Mouse (Mus musculus): ENCODE measurements around the gene Sar1a.

Gene Sar1a

GRCm38 (mm10) chr10:61680015-61680913 lies at the start of gene Sar1a:
Gene Sar1a, plus strand, starts transcription at chr10:61680299.
- DNase-seq (ENCODE audit: low read depth): peak; percentile 97

- DNase-seq (ENCODE audit: low read depth): no peak
These were observed 47.7 kb upstream of the Sar1a start for GRCm38 (mm10) chr10:61632445-61632844.

GRCm38 (mm10) chr10:61637055-61637454 lies 43.0 kb upstream of the Sar1a start:
- DNase-seq (ENCODE audit: low read depth): peak; percentile 53

GRCm38 (mm10) chr10:61640363-61640762 lies 39.7 kb upstream of the Sar1a start:
- no peak for DNase-seq (ENCODE audit: low read depth)

GRCm38 (mm10) chr10:61646557-61646956 lies 33.5 kb upstream of the Sar1a start:
- DNase-seq (ENCODE audit: low read depth): no peak

GRCm38 (mm10) chr10:61647790-61648736 lies 32.0 kb upstream of the Sar1a start, which contains the start of gene Ppa1:
Gene Ppa1, plus strand, starts transcription at chr10:61648552.
- DNase-seq (ENCODE audit: low read depth): peak; percentile 88

- peak; percentile 67 for DNase-seq (ENCODE audit: low read depth)
These were observed 31.1 kb upstream of the Sar1a start for GRCm38 (mm10) chr10:61648737-61649645.

- DNase-seq (ENCODE audit: low read depth): no peak
These were observed 26.0 kb upstream of the Sar1a start for GRCm38 (mm10) chr10:61654105-61654504.

- DNase-seq (ENCODE audit: low read depth): peak; percentile 81
These were observed 25.4 kb upstream of the Sar1a start for GRCm38 (mm10) chr10:61654691-61655090.

GRCm38 (mm10) chr10:61655188-61655587 lies 24.9 kb upstream of the Sar1a start:
- DNase-seq (ENCODE audit: low read depth): no peak

- DNase-seq (ENCODE audit: low read depth): no peak
These were observed 22.9 kb upstream of the Sar1a start for GRCm38 (mm10) chr10:61656928-61657882.

GRCm38 (mm10) chr10:61657985-61658384 lies 22.1 kb upstream of the Sar1a start:
- DNase-seq (ENCODE audit: low read depth): peak; percentile 74

GRCm38 (mm10) chr10:61661887-61662286 lies 18.2 kb upstream of the Sar1a start:
- DNase-seq (ENCODE audit: low read depth): peak; percentile 65

- DNase-seq (ENCODE audit: low read depth): peak; percentile 33
These were observed 17.6 kb upstream of the Sar1a start for GRCm38 (mm10) chr10:61662391-61662988.

- DNase-seq (ENCODE audit: low read depth): no peak
These were observed 15.0 kb upstream of the Sar1a start for GRCm38 (mm10) chr10:61665111-61665510.

GRCm38 (mm10) chr10:61665651-61666050 lies 14.4 kb upstream of the Sar1a start:
- no peak for DNase-seq (ENCODE audit: low read depth)

- DNase-seq (ENCODE audit: low read depth): no peak
These were observed 10.8 kb upstream of the Sar1a start for GRCm38 (mm10) chr10:61669289-61669688.

GRCm38 (mm10) chr10:61669896-61670295 lies 10.2 kb upstream of the Sar1a start:
- peak; percentile 81 for DNase-seq (ENCODE audit: low read depth)

- peak; percentile 38 for DNase-seq (ENCODE audit: low read depth)
These were observed 9.3 kb upstream of the Sar1a start for GRCm38 (mm10) chr10:61670758-61671157.

GRCm38 (mm10) chr10:61675935-61676334 lies 4.2 kb upstream of the Sar1a start:
- DNase-seq (ENCODE audit: low read depth): no peak

All from 416B (cell line).